Mouse (Mus musculus): ENCODE data around the gene Pecam1. TPM values are rescaled to one million over a fixed set of nuclear protein-coding genes. Genes with fewer than 3 reads are reported as not detected.

The Pecam1 gene
- total RNA-seq (2012; rRNA removed) = 83.9 and 117 TPM in 2 replicates

- DNase-seq (ENCODE audit: low read depth, low spot score) = no peak
- H3K4me1 ChIP-seq (ENCODE audit: control insufficient read depth in 2 of 2, insufficient read depth in 2 of 2, low read length in 2 of 2, poor library complexity in 1 of 2) = no peaks in the 10 kb centered on the region
- H3K9me3 ChIP-seq (ENCODE audit: control insufficient read depth, insufficient read depth, low read depth, low read length) = no peaks in the 10 kb centered on the region; the same call in 1 of the 2 replicates
- H3K9ac ChIP-seq (ENCODE audit: insufficient read depth, low read depth, low read length, poor library complexity, severe bottlenecking) = no peak within 1 kb of the TSS
- no peak within 1 kb of the TSS for H3K4me3 ChIP-seq (ENCODE audit: insufficient read depth in 1 of 2, low read depth in 1 of 2, low read length in 2 of 2, poor library complexity in 1 of 2, severe bottlenecking in 1 of 2)
- H3K27ac ChIP-seq (ENCODE audit: insufficient read depth, low read depth, low read length, poor library complexity, severe bottlenecking) = no peak within 1 kb of the TSS
- in situ Hi-C loops (cut with MboI; ENCODE audit: low sequenced_read_pairs in 2 of 2, unreplicated experiment in 2 of 2) = loop anchor here in 1 of 2 experiments (10.0 kb wide), 1 partner anchor 235 kb away; no protein-coding TSS in a partner anchor
- H3K36me3 ChIP-seq (ENCODE audit: control insufficient read depth, insufficient read depth, low read length, poor library complexity, severe bottlenecking) = no peaks in the 10 kb centered on the region
- TF ChIP-seq MAFK (IDR thresholded peaks at IDR 0.05; ENCODE audit: insufficient read depth, low read depth, low read length) = no peak
- TF ChIP-seq HCFC1 (IDR thresholded peaks at IDR 0.05; ENCODE audit: borderline replicate concordance, insufficient read depth, low read length) = no peak
- no peak for TF ChIP-seq CHD2 (IDR thresholded peaks at IDR 0.05; ENCODE audit: low read depth, low read length)
- TF ChIP-seq ZC3H11A (IDR thresholded peaks at IDR 0.05; ENCODE audit: borderline replicate concordance, low read depth, low read length) = no peak
- no peak for TF ChIP-seq ZNF384 (IDR thresholded peaks at IDR 0.05; ENCODE audit: low read depth, low read length)
These were observed at the start of gene Pecam1 for GRCm38 (mm10) chr11:106750121-106750751. Gene Pecam1 (minus strand): TSS chr11:106750628.

- H3K9ac ChIP-seq (ENCODE audit: insufficient read depth, low read depth, low read length, poor library complexity, severe bottlenecking) = no peak overlapping the region
- in situ Hi-C loops (cut with MboI; ENCODE audit: low sequenced_read_pairs in 2 of 2, unreplicated experiment in 2 of 2) = no loop called here
These were observed 45.3 kb upstream of the Pecam1 start for GRCm38 (mm10) chr11:106795679-106796078.

GRCm38 (mm10) chr11:106793846-106794245, 43.4 kb upstream of the Pecam1 start:
- H3K27ac ChIP-seq (ENCODE audit: insufficient read depth, low read depth, low read length, poor library complexity, severe bottlenecking) = no peak overlapping the region
- no peak overlapping the region for H3K4me3 ChIP-seq (ENCODE audit: insufficient read depth in 1 of 2, low read depth in 1 of 2, low read length in 2 of 2, poor library complexity in 1 of 2, severe bottlenecking in 1 of 2)
- H3K9ac ChIP-seq (ENCODE audit: insufficient read depth, low read depth, low read length, poor library complexity, severe bottlenecking) = no peak overlapping the region
- TF ChIP-seq ZNF384 (IDR thresholded peaks at IDR 0.05; ENCODE audit: low read depth, low read length) (no peak), ZC3H11A (IDR thresholded peaks at IDR 0.05; ENCODE audit: borderline replicate concordance, low read depth, low read length) (no peak)
- H3K9me3 ChIP-seq (ENCODE audit: control insufficient read depth, insufficient read depth, low read depth, low read length) = no peaks in the 10 kb centered on the region
- peaks cover 13% of the 10 kb centered on the region for H3K36me3 ChIP-seq (ENCODE audit: control insufficient read depth, insufficient read depth, low read length, poor library complexity, severe bottlenecking)
- no peak for DNase-seq (ENCODE audit: low read depth, low spot score)
- in situ Hi-C loops (cut with MboI; ENCODE audit: low sequenced_read_pairs in 2 of 2, unreplicated experiment in 2 of 2) = no loop called here
- H3K4me1 ChIP-seq (ENCODE audit: control insufficient read depth in 2 of 2, insufficient read depth in 2 of 2, low read length in 2 of 2, poor library complexity in 1 of 2) = peaks cover 0 to 2% of the 10 kb centered on the region in 2 experiments; a peak in 1 of 4 replicates

More at GRCm38 (mm10) chr11:106795679-106796078, 45.3 kb upstream of the Pecam1 start:
- Histone ChIP-seq H3K4me1 (ENCODE audit: control insufficient read depth in 2 of 2, insufficient read depth in 2 of 2, low read length in 2 of 2, poor library complexity in 1 of 2) (no peaks in the 10 kb centered on the region), H3K27ac (ENCODE audit: insufficient read depth, low read depth, low read length, poor library complexity, severe bottlenecking) (no peak overlapping the region), H3K36me3 (ENCODE audit: control insufficient read depth, insufficient read depth, low read length, poor library complexity, severe bottlenecking) (peaks cover 23% of the 10 kb centered on the region), H3K9me3 (ENCODE audit: control insufficient read depth, insufficient read depth, low read depth, low read length) (no peaks in the 10 kb centered on the region), H3K4me3 (ENCODE audit: insufficient read depth in 1 of 2, low read depth in 1 of 2, low read length in 2 of 2, poor library complexity in 1 of 2, severe bottlenecking in 1 of 2) (no peak overlapping the region)
- DNase-seq (ENCODE audit: low read depth, low spot score) = no peak
- TF ChIP-seq HCFC1 (IDR thresholded peaks at IDR 0.05; ENCODE audit: borderline replicate concordance, insufficient read depth, low read length) (no peak), MAFK (IDR thresholded peaks at IDR 0.05; ENCODE audit: insufficient read depth, low read depth, low read length) (no peak), CHD2 (IDR thresholded peaks at IDR 0.05; ENCODE audit: low read depth, low read length) (no peak), ZC3H11A (IDR thresholded peaks at IDR 0.05; ENCODE audit: borderline replicate concordance, low read depth, low read length) (no peak), ZNF384 (IDR thresholded peaks at IDR 0.05; ENCODE audit: low read depth, low read length) (no peak)

GRCm38 (mm10) chr11:106789649-106790048, 39.2 kb upstream of the Pecam1 start:
- H3K9me3 ChIP-seq (ENCODE audit: control insufficient read depth, insufficient read depth, low read depth, low read length) = no peaks in the 10 kb centered on the region
- H3K4me1 ChIP-seq (ENCODE audit: control insufficient read depth in 2 of 2, insufficient read depth in 2 of 2, low read length in 2 of 2, poor library complexity in 1 of 2) = peaks cover 0 to 2% of the 10 kb centered on the region in 2 experiments; a peak in 1 of 4 replicates
- H3K27ac ChIP-seq (ENCODE audit: insufficient read depth, low read depth, low read length, poor library complexity, severe bottlenecking) = no peak overlapping the region; the same call in 1 of the 2 replicates
- TF ChIP-seq MAFK (IDR thresholded peaks at IDR 0.05; ENCODE audit: insufficient read depth, low read depth, low read length) = no peak
- no peak for TF ChIP-seq CHD2 (IDR thresholded peaks at IDR 0.05; ENCODE audit: low read depth, low read length)
- no peak for TF ChIP-seq ZNF384 (IDR thresholded peaks at IDR 0.05; ENCODE audit: low read depth, low read length)
- no peak for TF ChIP-seq HCFC1 (IDR thresholded peaks at IDR 0.05; ENCODE audit: borderline replicate concordance, insufficient read depth, low read length)
- TF ChIP-seq ZC3H11A (IDR thresholded peaks at IDR 0.05; ENCODE audit: borderline replicate concordance, low read depth, low read length) = no peak
- DNase-seq (ENCODE audit: low read depth, low spot score) = no peak
- H3K9ac ChIP-seq (ENCODE audit: insufficient read depth, low read depth, low read length, poor library complexity, severe bottlenecking) = peak overlapping the region; percentile 97
- H3K36me3 ChIP-seq (ENCODE audit: control insufficient read depth, insufficient read depth, low read length, poor library complexity, severe bottlenecking) = peaks cover 24% of the 10 kb centered on the region
- in situ Hi-C loops (cut with MboI; ENCODE audit: low sequenced_read_pairs in 2 of 2, unreplicated experiment in 2 of 2) = no loop called here
- H3K4me3 ChIP-seq (ENCODE audit: insufficient read depth in 1 of 2, low read depth in 1 of 2, low read length in 2 of 2, poor library complexity in 1 of 2, severe bottlenecking in 1 of 2) = peak overlapping the region; percentile 89 to 93
